Mouse (Mus musculus): ENCODE measurements around the gene Nfix.

DNA sequence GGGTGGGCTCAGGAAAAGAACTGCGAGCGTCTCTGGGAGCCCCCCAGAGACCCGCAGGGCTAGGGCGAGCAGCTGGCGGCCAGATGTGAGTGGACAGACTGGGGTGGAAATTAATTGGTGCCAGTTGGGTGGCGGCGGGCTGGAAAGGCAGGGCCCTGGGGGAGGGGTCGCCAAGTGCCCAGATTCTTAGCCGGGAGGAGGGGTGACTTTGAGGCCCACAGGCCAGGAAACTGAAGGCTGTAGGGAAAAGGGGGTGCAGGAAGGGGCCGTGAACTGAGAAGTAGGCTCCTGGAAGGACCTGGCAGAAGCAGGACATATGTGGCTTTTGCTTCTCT lies 144.0 kb downstream of the Nfix start:
- TF ChIP-seq POLR2A (IDR thresholded peaks at IDR 0.05; ENCODE audit: extremely low read depth, insufficient read depth, low read length) (no peak), CTCF (IDR thresholded peaks at IDR 0.05; ENCODE audit: extremely low read depth, insufficient read depth, low read length) (no peak)

Measured in cortical plate, adult 2 months (tissue).